Mouse (Mus musculus): Measurements from ENCODE around the gene Mboat2. TPM values are rescaled to one million over a fixed set of nuclear protein-coding genes. Genes with fewer than 3 reads are reported as not detected.

Gene Mboat2
- polyA plus RNA-seq (2015; fragmentation: Nextera tagmentation; extraction: Ambion mirVana), result 55.1 and 56.0 TPM in 2 replicates

DNA sequence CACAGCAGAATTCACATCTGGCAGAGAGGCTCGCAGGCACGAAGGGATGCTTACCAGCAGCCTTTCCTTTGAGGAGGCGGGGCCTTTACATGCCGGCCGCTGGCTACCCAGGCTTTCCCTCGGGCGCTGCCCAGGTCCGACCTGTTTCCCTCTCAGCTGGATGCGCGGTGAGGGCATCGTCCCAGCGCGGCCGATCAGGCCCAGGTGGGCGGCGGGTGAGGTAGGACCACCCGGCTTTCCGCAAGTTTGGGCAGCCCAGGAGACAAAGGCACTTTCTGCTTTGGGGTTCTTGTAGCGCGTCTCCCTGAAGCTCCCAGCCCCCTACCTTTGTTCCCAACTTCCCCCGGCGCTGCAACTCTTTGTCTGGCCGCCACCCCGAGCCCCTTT, at the start of gene Mboat2:
Mboat2 (plus strand) TSS at position 114 of the 387 bp plus-strand sequence.
- H3K27ac ChIP-seq, result peak within 1 kb of the TSS; percentile 97
- H3K4me2 ChIP-seq (replicated peaks), result peak within 1 kb of the TSS; percentile 81
- no peak; the same call in 1 of the 2 replicates for ATAC-seq (ENCODE audit: low FRiP score, low read depth)
- no peaks in the 10 kb centered on the region for H3K9me3 ChIP-seq
- no peaks in the 10 kb centered on the region for H3K27me3 ChIP-seq
- H3K9ac ChIP-seq, result peak within 1 kb of the TSS; percentile 94
- under 1% methylated on average over 24 of the region's 24 CpGs for WGBS
- H3K4me3 ChIP-seq, result peak within 1 kb of the TSS; percentile 70
- no peaks in the 10 kb centered on the region for H3K36me3 ChIP-seq
- peaks cover 35% of the 10 kb centered on the region for H3K4me1 ChIP-seq

DNA sequence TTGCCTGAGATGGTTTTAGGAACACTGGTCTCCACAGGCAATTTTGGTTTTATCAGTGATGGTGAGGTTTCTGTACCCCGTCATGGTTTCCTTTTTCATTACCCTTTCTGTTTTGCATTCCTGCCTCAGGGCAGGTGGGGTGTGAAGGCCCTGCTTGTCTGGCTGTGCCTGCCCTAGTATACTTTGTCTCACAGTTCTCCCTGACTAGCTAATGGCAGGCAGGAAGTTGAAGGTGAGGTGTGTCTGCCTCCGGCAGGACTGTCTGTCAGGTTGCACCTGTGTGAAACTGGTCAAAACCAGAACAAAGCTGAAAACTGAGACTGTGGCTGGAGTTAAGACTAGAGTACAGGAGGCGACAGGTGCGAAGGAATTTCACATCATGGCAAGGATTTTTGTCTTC, 46.9 kb upstream of the Mboat2 start:
- Histone ChIP-seq H3K4me2 (replicated peaks) (no peak overlapping the region), H3K27ac (no peak overlapping the region), H3K36me3 (no peaks in the 10 kb centered on the region), H3K4me3 (no peak overlapping the region), H3K9ac (no peak overlapping the region), H3K9me3 (no peaks in the 10 kb centered on the region), H3K27me3 (no peaks in the 10 kb centered on the region), H3K4me1 (peaks cover 5% of the 10 kb centered on the region; the same call in 1 of the 2 replicates)
- no peak for ATAC-seq (ENCODE audit: low FRiP score, low read depth)
- 49% methylated on average over 4 of the region's 4 CpGs for WGBS

GRCm38 (mm10) chr12:24785882-24786281, 44.8 kb upstream of the Mboat2 start:
- Histone ChIP-seq H3K9ac (no peak overlapping the region), H3K9me3 (no peaks in the 10 kb centered on the region), H3K27ac (no peak overlapping the region), H3K27me3 (no peaks in the 10 kb centered on the region), H3K4me1 (peaks cover 5% of the 10 kb centered on the region; the same call in 1 of the 2 replicates), H3K4me3 (no peak overlapping the region), H3K36me3 (no peaks in the 10 kb centered on the region), H3K4me2 (replicated peaks) (no peak overlapping the region)
- ATAC-seq (ENCODE audit: low FRiP score, low read depth), result no peak
- 67% methylated on average over 5 of the region's 5 CpGs for WGBS

DNA sequence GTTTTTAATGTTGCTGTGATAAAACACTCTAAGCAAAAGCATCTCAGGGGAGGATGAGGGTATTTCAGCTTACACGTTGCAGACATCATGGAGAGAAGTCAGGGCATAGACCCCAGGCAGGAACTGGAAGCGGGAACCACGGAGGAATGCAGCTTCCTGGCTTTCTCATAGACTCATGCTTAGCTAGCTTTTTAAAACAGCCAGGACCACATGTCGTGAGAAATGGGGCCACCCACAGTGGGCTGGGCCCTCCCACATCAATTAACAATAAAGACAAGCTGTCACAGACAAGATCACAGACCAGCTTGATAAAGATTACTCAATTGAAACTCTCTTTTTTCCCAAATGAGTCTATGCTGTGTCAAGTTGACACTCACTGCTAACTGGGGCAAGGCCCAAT, 44.4 kb upstream of the Mboat2 start:
- no peak overlapping the region for H3K27ac ChIP-seq
- no peaks in the 10 kb centered on the region for H3K36me3 ChIP-seq
- 26% methylated on average over 4 of the region's 4 CpGs for WGBS
- no peaks in the 10 kb centered on the region for H3K27me3 ChIP-seq
- H3K9me3 ChIP-seq, result no peaks in the 10 kb centered on the region
- no peak overlapping the region for H3K4me3 ChIP-seq
- peaks cover 5% of the 10 kb centered on the region; the same call in 1 of the 2 replicates for H3K4me1 ChIP-seq
- H3K4me2 ChIP-seq (replicated peaks), result no peak overlapping the region
- ATAC-seq (ENCODE audit: low FRiP score, low read depth), result no peak
- H3K9ac ChIP-seq, result no peak overlapping the region

GRCm38 (mm10) chr12:24789659-24790058, 41.0 kb upstream of the Mboat2 start:
- Histone ChIP-seq H3K4me1 (no peaks in the 10 kb centered on the region), H3K36me3 (no peaks in the 10 kb centered on the region), H3K27ac (no peak overlapping the region), H3K9me3 (no peaks in the 10 kb centered on the region), H3K9ac (no peak overlapping the region), H3K27me3 (no peaks in the 10 kb centered on the region), H3K4me2 (replicated peaks) (no peak overlapping the region), H3K4me3 (no peak overlapping the region)
- ATAC-seq (ENCODE audit: low FRiP score, low read depth), result no peak
- WGBS, result 88% methylated on average over 1 of the region's 1 CpGs

DNA sequence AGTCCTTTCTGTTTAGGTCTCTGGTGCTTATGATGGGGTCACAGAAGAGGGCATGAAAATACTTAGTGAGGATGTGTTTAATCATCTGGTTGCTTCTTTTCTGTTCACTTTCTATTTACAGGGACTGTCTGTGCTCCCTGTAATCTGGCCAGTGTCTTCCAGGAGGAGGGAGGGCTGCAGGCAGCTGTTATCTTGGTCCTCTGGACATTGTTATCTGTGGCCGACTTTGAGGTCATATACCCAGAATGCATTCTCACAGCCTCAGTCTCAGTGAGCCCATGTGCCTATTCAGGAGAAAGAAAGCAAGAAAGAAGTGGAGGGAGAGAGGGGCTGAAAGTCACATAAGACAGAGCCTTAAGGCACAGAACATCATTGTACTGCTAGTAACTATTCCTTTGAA, 19.4 kb upstream of the Mboat2 start:
- Histone ChIP-seq H3K36me3 (no peaks in the 10 kb centered on the region; the same call in 1 of the 2 replicates), H3K27me3 (no peaks in the 10 kb centered on the region), H3K9me3 (peaks cover 5% of the 10 kb centered on the region; the same call in 1 of the 2 replicates), H3K4me1 (no peaks in the 10 kb centered on the region), H3K9ac (no peak overlapping the region), H3K4me2 (replicated peaks) (no peak overlapping the region), H3K4me3 (no peak overlapping the region), H3K27ac (no peak overlapping the region)
- no peak for ATAC-seq (ENCODE audit: low FRiP score, low read depth)
- WGBS, result 21% methylated on average over 1 of the region's 1 CpGs

- no peak overlapping the region for H3K9ac ChIP-seq
- H3K27me3 ChIP-seq, result no peaks in the 10 kb centered on the region
- H3K4me1 ChIP-seq, result no peaks in the 10 kb centered on the region
- H3K4me3 ChIP-seq, result no peak overlapping the region
- ATAC-seq (ENCODE audit: low FRiP score, low read depth), result no peak
- H3K27ac ChIP-seq, result no peak overlapping the region
- no peaks in the 10 kb centered on the region; the same call in 1 of the 2 replicates for H3K36me3 ChIP-seq
- 74% methylated on average over 4 of the region's 4 CpGs for WGBS
- no peak overlapping the region for H3K4me2 ChIP-seq (replicated peaks)
- H3K9me3 ChIP-seq, result peaks cover 5% of the 10 kb centered on the region; the same call in 1 of the 2 replicates
Measured at GRCm38 (mm10) chr12:24811906-24812305, 18.8 kb upstream of the Mboat2 start.

DNA sequence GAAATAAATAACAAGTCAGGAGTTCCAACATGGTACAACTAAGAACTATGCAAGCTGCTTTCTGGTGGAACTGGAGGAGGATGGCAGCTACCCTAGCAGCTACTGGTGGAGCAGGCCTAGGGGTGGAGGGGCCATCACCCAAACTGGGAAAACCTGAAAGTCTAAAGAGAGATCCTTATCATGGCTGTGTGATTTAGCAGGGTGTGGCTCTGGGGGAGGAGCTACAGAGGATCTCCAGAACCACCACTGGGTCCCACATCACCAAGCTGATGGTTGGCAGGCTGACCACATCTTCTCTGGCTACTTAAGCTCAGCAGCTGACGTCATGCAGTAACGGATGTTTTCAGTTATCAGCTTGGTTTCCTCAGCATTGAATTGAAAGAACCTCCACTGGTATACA, 7.8 kb upstream of the Mboat2 start:
- Histone ChIP-seq H3K4me1 (peaks cover 11% of the 10 kb centered on the region), H3K4me2 (replicated peaks) (no peak overlapping the region), H3K9ac (no peak overlapping the region), H3K27me3 (no peaks in the 10 kb centered on the region), H3K9me3 (no peaks in the 10 kb centered on the region), H3K27ac (no peak overlapping the region), H3K36me3 (0 out of 2 replicates have a peak, but pooled peaks cover 4% of the 10 kb centered on the region), H3K4me3 (no peak overlapping the region)
- WGBS, result 61% methylated on average over 2 of the region's 2 CpGs
- ATAC-seq (ENCODE audit: low FRiP score, low read depth), result no peak

DNA sequence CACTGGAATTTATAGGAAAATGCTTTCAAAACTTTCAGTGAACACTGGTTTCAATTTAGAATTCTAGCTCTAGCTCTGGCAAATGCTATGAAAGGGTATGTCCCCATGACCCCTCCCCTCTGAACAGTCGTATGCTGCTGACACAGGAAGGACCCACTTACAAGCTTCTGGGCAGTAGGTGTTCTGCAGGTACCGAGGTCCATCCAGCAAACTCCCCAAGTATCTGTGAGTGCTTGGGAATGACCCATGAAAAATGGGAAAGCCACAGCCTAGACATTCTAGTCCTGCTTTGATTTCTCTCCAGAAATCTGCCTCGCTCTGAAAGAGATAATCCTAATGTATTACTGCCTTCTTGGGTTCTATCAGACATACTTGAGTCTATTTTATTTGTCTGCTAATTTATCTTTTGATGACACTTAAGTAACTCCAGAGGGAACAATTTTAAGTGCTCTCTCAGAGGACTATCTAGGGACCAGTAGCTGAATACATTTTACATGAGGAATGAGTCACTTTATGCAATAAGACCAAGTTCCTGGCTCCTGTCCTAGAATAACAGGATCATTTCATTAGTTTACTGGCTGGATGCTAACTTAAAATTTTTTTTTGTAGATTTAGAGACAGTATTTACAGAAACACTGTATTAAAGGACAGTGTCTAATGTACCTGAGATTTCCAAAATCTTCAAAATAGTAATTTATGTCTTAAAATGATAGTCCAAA, 6.9 kb upstream of the Mboat2 start:
- H3K4me3 ChIP-seq, result no peak overlapping the region

GRCm38 (mm10) chr12:24830086-24830485, 593 bp upstream of the Mboat2 start:
- H3K27me3 ChIP-seq, result no peaks in the 10 kb centered on the region
- no peaks in the 10 kb centered on the region for H3K9me3 ChIP-seq
- H3K27ac ChIP-seq, result peak overlapping the region; percentile 97; the same call in 1 of the 2 replicates
- peak overlapping the region; percentile 66 for H3K4me2 ChIP-seq (replicated peaks)
- 25% methylated on average over 1 of the region's 1 CpGs for WGBS
- H3K4me1 ChIP-seq, result peaks cover 35% of the 10 kb centered on the region
- no peaks in the 10 kb centered on the region for H3K36me3 ChIP-seq
- ATAC-seq (ENCODE audit: low FRiP score, low read depth), result no peak
- H3K4me3 ChIP-seq, result peak overlapping the region; percentile 70
- peak overlapping the region; percentile 94 for H3K9ac ChIP-seq

More for the DNA sequence above, 6.9 kb upstream of the Mboat2 start:
- H3K27ac ChIP-seq, result no peak overlapping the region
- WGBS, result 75% methylated on average over 3 of the region's 3 CpGs
- H3K27me3 ChIP-seq, result no peaks in the 10 kb centered on the region
- no peak overlapping the region for H3K9ac ChIP-seq
- no peak overlapping the region for H3K4me2 ChIP-seq (replicated peaks)
- no peak for ATAC-seq (ENCODE audit: low FRiP score, low read depth)
- H3K36me3 ChIP-seq, result 0 out of 2 replicates have a peak, but pooled peaks cover 4% of the 10 kb centered on the region
- H3K4me1 ChIP-seq, result peaks cover 13% of the 10 kb centered on the region
- no peaks in the 10 kb centered on the region for H3K9me3 ChIP-seq

DNA sequence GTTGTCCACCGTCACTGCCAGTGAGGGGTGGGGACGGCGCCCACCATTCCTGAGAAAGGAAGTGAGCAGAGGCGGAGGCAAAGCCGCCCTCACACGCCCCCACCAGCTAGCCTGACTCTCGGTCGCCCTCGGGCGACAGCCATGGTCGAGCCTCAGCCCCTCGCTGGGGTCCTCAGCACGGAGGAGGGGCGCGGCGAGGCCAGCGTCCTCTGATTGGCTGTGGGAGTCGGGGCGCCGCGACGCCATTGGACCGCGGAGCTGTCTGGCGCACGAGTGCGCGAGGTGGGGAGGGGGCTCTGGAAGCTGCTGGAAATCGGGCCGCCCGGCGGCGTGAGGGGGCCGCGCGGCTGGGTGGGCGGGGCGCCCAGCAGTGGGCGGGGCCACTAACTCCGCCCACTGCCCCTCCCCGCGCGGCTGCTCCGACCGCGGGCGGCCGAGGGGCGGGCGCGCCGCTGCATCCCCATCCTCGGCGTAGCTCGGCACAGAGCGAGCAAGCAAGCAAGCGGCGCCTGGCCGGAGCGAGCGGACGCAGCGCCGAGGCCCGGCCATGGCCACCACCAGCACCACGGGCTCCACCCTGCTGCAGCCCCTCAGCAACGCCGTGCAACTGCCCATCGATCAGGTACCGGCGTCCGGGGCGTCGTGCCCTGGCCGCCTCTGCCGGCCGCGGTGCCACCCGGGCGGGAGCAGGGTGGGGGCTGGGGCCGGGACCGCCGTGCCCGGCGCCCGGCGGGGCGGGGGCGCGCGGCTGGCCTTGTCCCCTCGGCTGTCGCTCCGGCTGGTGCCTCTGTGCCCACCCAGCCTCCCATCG, 679 bp downstream of the Mboat2 start:
- Histone ChIP-seq H3K4me3 (peak overlapping the region; percentile 70), H3K9me3 (no peaks in the 10 kb centered on the region), H3K27ac (peak overlapping the region; percentile 97), H3K4me2 (replicated peaks) (peak overlapping the region; percentile 81), H3K9ac (peak overlapping the region; percentile 94), H3K36me3 (no peaks in the 10 kb centered on the region), H3K4me1 (peaks cover 37% of the 10 kb centered on the region), H3K27me3 (no peaks in the 10 kb centered on the region)
- ATAC-seq (ENCODE audit: low FRiP score, low read depth), result peak; percentile 100
- under 1% methylated on average over 56 of the region's 95 CpGs for WGBS

DNA sequence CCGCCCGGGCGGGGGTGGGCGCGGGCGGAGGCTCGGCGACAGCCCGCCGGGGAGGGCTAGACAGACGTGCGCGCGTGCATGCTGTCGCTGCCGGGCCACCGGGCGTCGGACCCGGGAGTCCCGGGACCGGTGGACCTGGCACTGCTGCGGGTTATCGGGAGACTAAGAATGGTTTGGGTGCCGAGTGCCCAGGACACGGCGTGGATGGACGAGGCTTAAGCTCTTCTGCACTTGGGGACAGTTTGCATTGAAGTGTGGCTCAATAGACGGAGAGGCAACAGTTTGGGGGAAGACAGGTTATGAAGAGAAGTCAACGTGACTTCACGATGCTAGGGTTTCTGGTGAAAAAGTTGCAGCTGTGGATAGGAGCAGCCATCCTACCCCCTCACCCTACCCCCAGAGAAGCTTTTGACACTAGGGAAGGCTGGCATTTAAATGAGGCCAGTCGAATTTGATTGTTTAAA, 1.3 kb downstream of the Mboat2 start:
- peak overlapping the region; percentile 94 for H3K27ac ChIP-seq
- H3K27me3 ChIP-seq, result no peaks in the 10 kb centered on the region
- peak overlapping the region; percentile 70 for H3K4me3 ChIP-seq
- peak overlapping the region; percentile 81 for H3K4me2 ChIP-seq (replicated peaks)
- peaks cover 38% of the 10 kb centered on the region for H3K4me1 ChIP-seq
- no peak for ATAC-seq (ENCODE audit: low FRiP score, low read depth)
- no peaks in the 10 kb centered on the region for H3K36me3 ChIP-seq
- WGBS, result 1% methylated on average over 32 of the region's 32 CpGs
- no peaks in the 10 kb centered on the region for H3K9me3 ChIP-seq
- peak overlapping the region; percentile 89 for H3K9ac ChIP-seq

All from limb, embryonic 13.5 days (tissue).